Mouse (Mus musculus): Measurements from ENCODE around the gene Hoxc10. TPM values are rescaled to one million over a fixed set of nuclear protein-coding genes. Genes with fewer than 3 reads are reported as not detected.

The Hoxc10 gene
- not detected in 2 replicates for polyA plus RNA-seq (2012; rRNA removed; ENCODE audit: low replicate concordance)

DNA sequence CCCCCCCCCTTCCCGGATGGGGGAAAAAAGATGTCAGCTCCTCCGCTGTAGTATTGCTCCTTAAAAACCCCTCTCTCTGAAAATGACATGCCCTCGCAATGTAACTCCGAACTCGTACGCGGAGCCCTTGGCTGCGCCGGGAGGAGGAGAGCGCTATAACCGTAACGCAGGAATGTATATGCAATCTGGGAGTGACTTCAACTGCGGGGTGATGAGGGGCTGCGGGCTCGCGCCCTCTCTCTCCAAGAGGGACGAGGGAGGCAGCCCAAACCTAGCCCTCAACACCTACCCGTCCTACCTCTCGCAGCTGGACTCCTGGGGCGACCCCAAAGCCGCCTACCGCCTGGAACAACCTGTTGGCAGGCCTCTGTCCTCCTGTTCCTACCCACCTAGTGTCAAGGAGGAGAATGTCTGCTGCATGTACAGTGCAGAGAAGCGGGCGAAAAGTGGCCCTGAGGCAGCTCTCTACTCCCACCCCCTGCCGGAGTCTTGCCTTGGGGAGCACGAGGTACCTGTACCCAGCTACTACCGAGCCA lies at the start of gene Hoxc10:
Gene Hoxc10, plus strand, starts transcription at position 21 of the 536 bp plus-strand sequence.

DNA sequence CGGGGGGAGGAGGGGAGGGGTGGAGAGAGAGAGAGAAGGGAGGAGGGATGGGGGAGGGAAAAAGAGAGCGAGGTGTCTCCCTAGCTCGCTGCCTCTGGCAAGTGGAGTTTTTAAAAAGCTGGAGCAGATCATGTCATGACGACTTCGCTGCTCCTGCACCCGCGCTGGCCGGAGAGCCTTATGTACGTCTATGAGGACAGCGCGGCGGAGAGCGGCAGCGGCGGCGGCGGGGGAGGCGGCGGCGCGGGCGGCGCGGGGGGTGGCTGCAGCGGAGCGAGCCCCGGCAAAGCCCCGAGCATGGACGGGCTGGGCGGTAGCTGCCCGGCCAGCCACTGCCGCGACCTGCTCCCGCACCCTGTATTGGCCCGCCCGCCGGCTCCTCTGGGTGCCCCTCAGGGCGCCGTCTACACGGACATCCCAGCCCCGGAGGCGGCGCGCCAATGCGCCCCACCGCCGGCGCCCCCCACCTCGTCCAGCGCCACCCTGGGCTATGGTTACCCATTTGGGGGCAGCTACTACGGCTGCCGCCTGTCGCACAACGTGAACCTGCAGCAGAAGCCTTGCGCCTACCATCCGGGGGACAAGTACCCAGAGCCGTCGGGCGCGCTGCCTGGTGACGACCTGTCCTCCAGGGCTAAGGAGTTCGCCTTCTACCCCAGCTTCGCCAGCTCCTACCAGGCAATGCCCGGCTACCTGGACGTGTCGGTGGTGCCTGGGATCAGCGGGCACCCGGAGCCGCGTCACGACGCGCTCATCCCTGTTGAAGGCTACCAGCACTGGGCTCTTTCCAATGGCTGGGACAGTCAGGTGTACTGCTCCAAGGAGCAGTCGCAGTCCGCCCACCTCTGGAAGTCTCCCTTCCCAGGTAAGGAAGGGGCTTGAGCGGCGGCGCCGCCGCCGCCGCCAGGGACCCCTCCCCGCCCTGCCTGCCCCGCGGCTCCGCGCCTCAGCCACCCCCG lies 45.3 kb upstream of the Hoxc10 start, which contains the start of gene Hoxc13:
Gene Hoxc13, plus strand, starts transcription at position 51 of the 959 bp plus-strand sequence.

GRCm38 (mm10) chr15:102936279-102936972 lies 30.2 kb upstream of the Hoxc10 start, which contains the start of gene Hoxc12:
Hoxc12 (plus strand) TSS chr15:102936757.

GRCm38 (mm10) chr15:102954192-102955006 lies 12.2 kb upstream of the Hoxc10 start, which contains the start of gene Hoxc11:
Hoxc11 (plus strand) TSS chr15:102954427.

GRCm38 (mm10) chr15:102967312-102967510 lies 615 bp downstream of the Hoxc10 start, which contains the start of gene Hoxc5:
Hoxc5 (plus strand) TSS chr15:102967443.

GRCm38 (mm10) chr15:102976171-102976570 lies 9.6 kb downstream of the Hoxc10 start, which contains the start of gene Hoxc9:
Hoxc9 (plus strand) TSS chr15:102976439.

DNA sequence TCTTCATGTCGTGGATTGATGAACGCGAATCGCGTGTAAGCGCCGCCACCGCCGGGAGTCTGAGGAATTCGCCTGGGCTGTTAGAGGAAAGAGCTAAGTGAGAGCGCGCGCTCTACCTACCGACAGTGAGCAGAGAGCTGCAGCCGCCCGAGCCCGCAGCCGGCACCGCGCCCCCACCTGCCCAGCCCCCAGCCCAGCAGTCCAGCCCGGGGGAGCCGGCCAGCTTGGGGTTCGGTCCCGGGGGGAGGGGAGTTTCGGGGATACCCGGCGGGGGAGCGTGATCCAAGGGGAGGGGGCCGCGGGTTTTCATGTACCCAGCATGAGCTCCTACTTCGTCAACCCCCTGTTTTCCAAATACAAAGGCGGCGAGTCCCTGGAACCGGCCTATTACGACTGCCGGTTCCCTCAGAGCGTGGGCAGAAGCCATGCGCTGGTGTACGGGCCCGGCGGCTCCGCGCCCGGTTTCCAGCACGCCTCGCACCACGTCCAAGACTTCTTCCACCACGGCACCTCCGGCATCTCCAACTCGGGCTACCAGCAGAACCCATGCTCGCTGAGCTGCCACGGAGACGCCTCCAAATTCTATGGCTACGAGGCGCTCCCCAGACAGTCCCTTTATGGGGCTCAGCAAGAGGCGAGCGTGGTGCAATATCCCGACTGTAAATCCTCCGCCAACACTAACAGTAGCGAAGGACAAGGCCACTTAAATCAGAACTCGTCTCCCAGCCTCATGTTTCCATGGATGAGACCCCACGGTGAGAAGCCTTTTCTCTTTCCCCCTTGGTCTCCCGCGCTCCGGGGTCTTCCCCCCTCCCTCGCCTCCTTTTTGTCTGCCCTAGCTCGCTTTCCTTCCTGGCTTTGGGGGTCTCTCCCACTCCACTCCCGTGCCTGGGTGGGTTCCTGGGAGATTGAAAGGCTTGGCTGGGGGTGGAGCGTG lies 24.1 kb downstream of the Hoxc10 start, which contains the start of gene Hoxc8:
Gene Hoxc8, plus strand, starts transcription at position 147 of the 937 bp plus-strand sequence.

GRCm38 (mm10) chr15:102997939-102998355 lies 31.4 kb downstream of the Hoxc10 start, which contains the start of gene Hoxc6:
Hoxc6 (plus strand) TSS chr15:102998257.

DNA sequence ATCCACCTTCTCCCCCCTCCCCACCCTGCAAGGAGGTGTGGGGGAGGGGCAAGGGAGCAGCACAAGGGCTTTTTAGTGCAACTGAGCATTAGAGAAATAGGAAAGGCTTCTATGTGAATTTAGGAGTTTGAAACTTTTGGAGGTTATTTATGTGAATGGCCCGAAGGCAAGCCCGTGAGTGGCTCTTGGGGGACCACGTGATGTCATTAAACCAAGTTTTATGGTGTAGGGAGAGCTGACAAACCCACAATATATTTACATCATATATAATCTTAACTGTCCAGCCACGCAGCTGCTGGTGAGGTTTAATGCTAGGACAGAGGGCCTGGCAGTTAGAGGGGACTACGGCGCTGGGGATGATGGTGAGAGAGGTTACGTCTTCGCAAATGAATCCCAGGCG lies 52.0 kb downstream of the Hoxc10 start, which contains the start of gene Hoxc4:
Gene Hoxc4, plus strand, starts transcription at position 299 of the 400 bp plus-strand sequence.

Other genes starting within 250 kb of the Hoxc10 start
- 12.7 and 15.6 TPM in 2 replicates for gene Calcoco1, start 244.6 kb upstream of the Hoxc10 start, polyA plus RNA-seq (2012; rRNA removed; ENCODE audit: low replicate concordance)
- not detected in 2 replicates for gene Hoxc13, start 45.7 kb upstream of the Hoxc10 start, polyA plus RNA-seq (2012; rRNA removed; ENCODE audit: low replicate concordance)
- not detected in 2 replicates for gene Hoxc12, start 30.0 kb upstream of the Hoxc10 start, polyA plus RNA-seq (2012; rRNA removed; ENCODE audit: low replicate concordance)
- gene Hoxc11, start 12.4 kb upstream of the Hoxc10 start, polyA plus RNA-seq (2012; rRNA removed; ENCODE audit: low replicate concordance): not detected in 2 replicates
- gene Hoxc5, start 647 bp downstream of the Hoxc10 start, polyA plus RNA-seq (2012; rRNA removed; ENCODE audit: low replicate concordance): 0.12 and 2.0 TPM in 2 replicates
- not detected in 2 replicates for gene Hoxc9, start 9.6 kb downstream of the Hoxc10 start, polyA plus RNA-seq (2012; rRNA removed; ENCODE audit: low replicate concordance)
- 0.13 TPM in 1 of 2 replicates, not detected in the other for gene Hoxc8, start 23.8 kb downstream of the Hoxc10 start, polyA plus RNA-seq (2012; rRNA removed; ENCODE audit: low replicate concordance)
- gene Hoxc6, start 31.5 kb downstream of the Hoxc10 start, polyA plus RNA-seq (2012; rRNA removed; ENCODE audit: low replicate concordance): 0.13 and 3.5 TPM in 2 replicates
- 1.1 and 1.5 TPM in 2 replicates for gene Hoxc4, start 52.1 kb downstream of the Hoxc10 start, polyA plus RNA-seq (2012; rRNA removed; ENCODE audit: low replicate concordance)
- gene Smug1, start 200.3 kb downstream of the Hoxc10 start, polyA plus RNA-seq (2012; rRNA removed; ENCODE audit: low replicate concordance): 6.7 and 12.1 TPM in 2 replicates

Measured in duodenum, adult 2 months (tissue).